Mouse (Mus musculus) stomach, embryonic 14.5 days (tissue): ENCODE results near the gene Bmf. TPM values are rescaled to one million over a fixed set of nuclear protein-coding genes. Genes with fewer than 3 reads are reported as not detected.
"Not testable (repeated sequence)": the region's sequence is repeated elsewhere in the genome, so short reads cannot be mapped to it uniquely, and the experiment has no call there.

Source experiments
- ATAC-seq: fragments of 200-750 bp; cut with Nextera tagmentation; 2 replicates; pipeline ENCODE4 v1.8.0; 2017; ENCODE audit warnings: low read depth, moderate TSS enrichment; ENCODE audit not compliant: insufficient number of reproducible peaks, insufficient read depth, low FRiP score
- H3K27ac ChIP-seq: fragments of 300-500 bp; sonication (generic); 2 replicates; pipeline ENCODE4 v1.5.1; 2014; ENCODE audit warnings: mild to moderate bottlenecking, low read length, moderate library complexity, mixed read lengths
- H3K27me3 ChIP-seq: fragments of 300-500 bp; sonication (generic); 2 replicates; pipeline ENCODE4 v1.6.1; 2014; ENCODE audit warnings: low read length, control low read depth, mixed read lengths; ENCODE audit not compliant: control insufficient read depth, insufficient read depth
- H3K36me3 ChIP-seq: fragments of 300-500 bp; sonication (generic); 2 replicates; pipeline ENCODE4 v1.6.1; 2014; ENCODE audit warnings: mild to moderate bottlenecking, control low read depth, low read length, moderate library complexity, mixed read lengths; ENCODE audit not compliant: control insufficient read depth, insufficient read depth
- H3K4me1 ChIP-seq: fragments of 300-500 bp; sonication (generic); 2 replicates; pipeline ENCODE4 v1.6.1; 2014; ENCODE audit warnings: low read length, control low read depth, mixed read lengths; ENCODE audit not compliant: control insufficient read depth, insufficient read depth
- H3K4me2 ChIP-seq: fragments of 300-500 bp; sonication (generic); replicated peaks from 2 replicates; pipeline ENCODE4 v1.6.1; 2014; ENCODE audit warnings: low read depth, low read length, control low read depth
- H3K4me3 ChIP-seq: fragments of 300-500 bp; sonication (generic); 2 replicates; pipeline ENCODE4 v1.5.1; 2014; ENCODE audit warnings: low read depth, low read length, control low read depth
- H3K9ac ChIP-seq: fragments of 300-500 bp; sonication (generic); replicated peaks from 2 replicates; pipeline ENCODE4 v1.6.1; 2014; ENCODE audit warnings: low read depth, mild to moderate bottlenecking, control low read depth, low read length, moderate library complexity, mixed read lengths
- H3K9me3 ChIP-seq: fragments of 300-500 bp; sonication (generic); 2 replicates; pipeline ENCODE4 v1.6.1; 2016; ENCODE audit warnings: low read depth, low read length, control low read depth; ENCODE audit not compliant: control insufficient read depth
- WGBS: fragments of 180-500 bp; shearing (Covaris S2); extraction: QIAGEN DNeasy Blood & Tissue Kit; methylation state at CpG from one replicate; pipeline ENCODE4 v1.1.7; 2014; 5-methylcytosine and 5-hydroxymethylcytosine counted together
- polyA plus RNA-seq: library from polyadenylated mRNA; unstranded; fragments of >200 nt; fragmentation: Nextera tagmentation; extraction: Ambion mirVana; gene quantifications from 2 replicates; pipeline ENCODE4 v1.2.1, GENCODE M21; 2014

Gene Bmf
- polyA plus RNA-seq, 1 experiment from 2014 or later = 7.7 TPM

DNA sequence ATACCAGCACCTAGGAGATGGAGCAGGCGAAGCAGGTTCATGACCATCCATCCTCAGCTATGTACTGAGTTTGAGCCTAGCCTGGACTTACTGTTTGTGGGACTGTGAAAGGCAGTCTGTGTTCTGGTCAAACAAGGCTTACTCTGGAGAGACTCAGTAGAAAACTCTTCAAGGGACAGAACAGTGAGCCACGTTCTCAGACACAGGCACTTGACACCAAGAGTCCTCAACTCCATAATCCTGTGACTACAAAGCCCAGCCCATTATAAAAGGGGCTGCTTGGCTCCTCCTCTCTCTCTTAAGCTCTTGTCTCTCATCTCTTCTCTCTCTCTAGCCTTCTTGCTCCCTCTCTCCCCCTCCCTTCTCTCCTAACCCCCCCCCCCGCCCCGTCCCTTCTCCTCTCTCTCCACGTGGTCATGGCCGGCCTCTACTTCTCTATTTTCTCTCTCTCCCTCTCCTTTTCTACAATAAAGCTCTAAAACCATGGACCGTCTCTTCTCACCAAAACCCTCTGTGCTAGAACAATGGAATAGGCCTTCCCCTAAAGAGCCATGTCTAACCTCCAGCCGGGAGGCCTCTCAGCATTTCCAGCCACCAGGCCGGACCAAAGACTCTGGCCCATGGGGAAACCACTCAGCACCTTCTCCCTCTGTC, 22.8 kb upstream of the Bmf start:
- 78% methylated on average over 8 of the region's 9 CpGs for WGBS

GRCm38 (mm10) chr2:118570939-118571338, 21.5 kb upstream of the Bmf start:
- no peak overlapping the region for H3K4me3 ChIP-seq
- WGBS = 84% methylated on average over 2 of the region's 2 CpGs
- no peaks in the 10 kb centered on the region for H3K9me3 ChIP-seq
- H3K4me2 ChIP-seq = no peak overlapping the region
- no peak for ATAC-seq
- no peak overlapping the region for H3K27ac ChIP-seq
- H3K27me3 ChIP-seq = no peaks in the 10 kb centered on the region
- no peaks in the 10 kb centered on the region for H3K36me3 ChIP-seq
- no peaks in the 10 kb centered on the region for H3K4me1 ChIP-seq
- H3K9ac ChIP-seq = no peak overlapping the region

More for the DNA sequence above, 22.8 kb upstream of the Bmf start:
- no peak overlapping the region for H3K9ac ChIP-seq
- H3K4me2 ChIP-seq = no peak overlapping the region
- H3K36me3 ChIP-seq = no peaks in the 10 kb centered on the region
- no peak for ATAC-seq
- H3K4me3 ChIP-seq = no peak overlapping the region
- H3K9me3 ChIP-seq = no peaks in the 10 kb centered on the region
- no peak overlapping the region for H3K27ac ChIP-seq
- H3K4me1 ChIP-seq = no peaks in the 10 kb centered on the region
- no peaks in the 10 kb centered on the region for H3K27me3 ChIP-seq

DNA sequence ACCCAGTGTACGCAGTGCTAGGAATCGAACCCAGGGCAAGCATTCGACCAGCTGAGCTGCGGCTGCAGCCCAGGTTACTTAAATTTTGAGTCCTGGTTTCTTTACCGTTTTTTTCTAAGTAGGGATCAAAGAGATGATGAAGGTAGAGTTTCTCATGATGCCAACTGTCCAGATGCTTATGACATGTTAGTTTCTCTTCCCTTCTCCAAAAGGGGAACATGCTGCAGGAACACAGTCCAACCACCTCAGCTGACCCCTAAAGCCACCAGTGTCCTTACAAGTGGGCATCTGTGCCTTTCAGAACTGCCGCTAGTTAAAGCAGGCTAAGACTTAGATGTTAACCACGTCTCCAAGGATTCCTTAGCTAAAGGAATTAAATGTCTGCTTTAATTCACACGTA, 17.7 kb upstream of the Bmf start:
- WGBS = 88% methylated on average over 8 of the region's 8 CpGs
- Histone ChIP-seq H3K9ac (no peak overlapping the region), H3K27ac (no peak overlapping the region)

GRCm38 (mm10) chr2:118562431-118562830, 12.9 kb upstream of the Bmf start:
- no peaks in the 10 kb centered on the region for H3K36me3 ChIP-seq
- H3K9me3 ChIP-seq = no peaks in the 10 kb centered on the region
- H3K9ac ChIP-seq = no peak overlapping the region
- H3K4me3 ChIP-seq = no peak overlapping the region
- H3K4me1 ChIP-seq = no peaks in the 10 kb centered on the region
- no peak overlapping the region for H3K27ac ChIP-seq
- 89% methylated on average over 3 of the region's 3 CpGs for WGBS
- H3K27me3 ChIP-seq = no peaks in the 10 kb centered on the region
- no peak overlapping the region for H3K4me2 ChIP-seq
- no peak for ATAC-seq

More for the DNA sequence above, 17.7 kb upstream of the Bmf start:
- Histone ChIP-seq H3K4me1 (no peaks in the 10 kb centered on the region), H3K36me3 (no peaks in the 10 kb centered on the region), H3K4me2 (no peak overlapping the region), H3K9me3 (no peaks in the 10 kb centered on the region), H3K4me3 (no peak overlapping the region), H3K27me3 (no peaks in the 10 kb centered on the region)
- no peak for ATAC-seq

DNA sequence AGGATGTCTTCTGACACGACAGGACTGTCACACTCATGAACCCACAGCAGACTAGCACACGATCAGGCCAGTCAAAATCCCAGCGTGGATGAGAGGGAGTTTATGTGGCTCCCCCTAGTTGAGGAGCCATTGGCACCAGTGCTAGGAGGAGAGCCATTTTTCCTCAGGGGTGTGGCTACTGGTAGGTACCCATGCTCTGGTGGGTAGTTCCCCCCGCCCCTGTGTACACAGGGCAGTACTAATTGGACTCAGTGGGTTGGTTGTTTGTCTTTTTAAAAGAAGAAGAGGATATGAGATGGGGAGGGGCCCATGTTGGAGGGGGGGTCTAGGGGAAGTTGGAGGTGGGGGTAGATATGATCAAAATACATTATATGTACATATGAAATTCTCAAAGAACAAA, 12.5 kb upstream of the Bmf start:
- ATAC-seq = no peak
- 85% methylated on average over 4 of the region's 4 CpGs for WGBS
- Histone ChIP-seq H3K36me3 (no peaks in the 10 kb centered on the region), H3K27ac (no peak overlapping the region), H3K9ac (no peak overlapping the region), H3K27me3 (no peaks in the 10 kb centered on the region), H3K4me1 (no peaks in the 10 kb centered on the region), H3K9me3 (no peaks in the 10 kb centered on the region), H3K4me3 (no peak overlapping the region), H3K4me2 (no peak overlapping the region)

GRCm38 (mm10) chr2:118558426-118558825, 8.9 kb upstream of the Bmf start:
- Histone ChIP-seq H3K9me3 (no peaks in the 10 kb centered on the region), H3K27ac (no peak overlapping the region), H3K36me3 (no peaks in the 10 kb centered on the region), H3K27me3 (no peaks in the 10 kb centered on the region), H3K4me3 (no peak overlapping the region), H3K9ac (no peak overlapping the region), H3K4me2 (no peak overlapping the region), H3K4me1 (no peaks in the 10 kb centered on the region)
- no peak for ATAC-seq
- 95% methylated on average over 3 of the region's 3 CpGs for WGBS

- not testable (repeated sequence) for H3K36me3 ChIP-seq, H3K9me3 ChIP-seq, H3K9ac ChIP-seq, H3K27me3 ChIP-seq, H3K4me1 ChIP-seq
- Histone ChIP-seq H3K27ac (peak overlapping the region; percentile 55; the same call in 1 of the 2 replicates), H3K4me2 (peak overlapping the region; percentile 35), H3K4me3 (peak overlapping the region; percentile 27)
- 58% methylated on average over 15 of the region's 17 CpGs for WGBS
- ATAC-seq = peak; percentile 26; the same call in 1 of the 2 replicates
Measured at GRCm38 (mm10) chr2:118554356-118554990, 5.0 kb upstream of the Bmf start.

GRCm38 (mm10) chr2:118551606-118552005, 2.1 kb upstream of the Bmf start:
- Histone ChIP-seq H3K4me1 (peaks cover 20% of the 10 kb centered on the region), H3K4me2 (no peak overlapping the region), H3K4me3 (no peak overlapping the region), H3K9me3 (no peaks in the 10 kb centered on the region), H3K27ac (no peak overlapping the region), H3K36me3 (no peaks in the 10 kb centered on the region), H3K27me3 (no peaks in the 10 kb centered on the region), H3K9ac (no peak overlapping the region)
- ATAC-seq = no peak
- WGBS = 74% methylated on average over 2 of the region's 2 CpGs
